ENCODE assay signal across 9 mouse cellular contexts in genomic region chr5:72580088-72580969, GRCm38 (mm10). TPM values are rescaled to one million over a fixed set of nuclear protein-coding genes. Genes with fewer than 3 reads are reported as not detected.
DNase-seq lines count a peak whose midpoint lies in the region; ATAC-seq lines count a peak whose summit lies in the region.
"Not testable (repeated sequence)": the region's sequence is repeated elsewhere in the genome, so short reads cannot be mapped to it uniquely, and the experiment has no call there.
"Had no signal": no experiment of that assay in that cellular context is flagged by ENCODE, and none has a peak within 500 bp of the region (broad histone marks: within the 10 kb centered on the region; RNA-seq: fewer than 3 reads in every experiment).

No protein-coding gene starts in this region.

- peak; percentile 43 for ATAC-seq in common myeloid progenitor, adult 5-6 weeks (replicated peaks; ENCODE audit: low read depth, poor library complexity, severe bottlenecking)
- peak; percentile 87 for ATAC-seq in forebrain, embryonic 16.5 days
- peak; percentile 78 for ATAC-seq in hindbrain, embryonic 15.5 days (ENCODE audit: low FRiP score, low read depth)
- ATAC-seq in neutrophil, adult 5-6 weeks (ENCODE audit: extremely low read depth, insufficient number of reproducible peaks, low FRiP score, poor library complexity, severe bottlenecking): 0 out of 2 replicates have a peak, but pooled peaks have one; percentile 6

- H3K9ac ChIP-seq in ES-E14 (ENCODE audit: insufficient read depth, low read depth, low read length, poor library complexity, severe bottlenecking): peak overlapping the region; percentile 33
- H3K9ac ChIP-seq in forebrain, embryonic 16.5 days (replicated peaks; ENCODE audit: low read depth, low read length): peak overlapping the region; percentile 57
- 0 out of 2 replicates have a peak overlapping the region, but pooled peaks have one; percentile 29 for H3K9ac ChIP-seq in hindbrain, embryonic 15.5 days

- H3K9me3 ChIP-seq in ES-E14 (ENCODE audit: control insufficient read depth, insufficient read depth, low read depth, low read length); forebrain, embryonic 16.5 days (ENCODE audit: control insufficient read depth, low read length); hindbrain, embryonic 15.5 days; limb, embryonic 10.5 days (replicated peaks); megakaryocyte, embryonic 14.5 days: not testable (repeated sequence)

- not testable (repeated sequence) for DNase-seq in ES-E14 (ENCODE audit: low read depth, low spot score)
- peak; percentile 67 for DNase-seq in limb, embryonic 10.5 days (ENCODE audit: low spot score)
- peak; percentile 7 to 9 for DNase-seq in thymus, postnatal 36 days

- in situ Hi-C loops in ES-E14 (cut with MboI; ENCODE audit: low sequenced_read_pairs in 2 of 2, unreplicated experiment in 2 of 2): not testable (repeated sequence)

- H3K4me2 ChIP-seq in forebrain, embryonic 16.5 days (ENCODE audit: low read length): peak overlapping the region; percentile 68
- H3K4me2 ChIP-seq in hindbrain, embryonic 15.5 days: peak overlapping the region; percentile 66

- not testable (repeated sequence) for H3K27ac ChIP-seq in ES-E14 (ENCODE audit: insufficient read depth, low read depth, low read length, poor library complexity, severe bottlenecking); forebrain, embryonic 16.5 days (ENCODE audit: low read length); hindbrain, embryonic 15.5 days (replicated peaks)
- H3K27ac ChIP-seq in limb, embryonic 10.5 days: peak overlapping the region; percentile 56

- WGBS in forebrain, embryonic 16.5 days: 5% methylated on average over 52 of the region's 73 CpGs
- 4% methylated on average over 58 of the region's 73 CpGs for WGBS in hindbrain, embryonic 15.5 days
- 6% methylated on average over 65 of the region's 73 CpGs for WGBS in limb, embryonic 10.5 days

- not testable (repeated sequence) for H3K27me3 ChIP-seq in forebrain, embryonic 16.5 days (replicated peaks; ENCODE audit: control insufficient read depth, insufficient read depth, low read length); hindbrain, embryonic 15.5 days
- H3K27me3 ChIP-seq in limb, embryonic 10.5 days (ENCODE audit: low read depth, poor library complexity, severe bottlenecking): peaks cover 44% of the 10 kb centered on the region
- peaks cover 19% of the 10 kb centered on the region for H3K27me3 ChIP-seq in megakaryocyte, embryonic 14.5 days (replicated peaks)

- not testable (repeated sequence) for H3K4me1 ChIP-seq in ES-E14 (ENCODE audit: control insufficient read depth in 2 of 2, insufficient read depth in 2 of 2, low read length in 2 of 2, poor library complexity in 1 of 2); forebrain, embryonic 16.5 days (replicated peaks; ENCODE audit: control insufficient read depth, insufficient read depth, low read length); hindbrain, embryonic 15.5 days (replicated peaks); limb, embryonic 10.5 days
- peaks cover 11% of the 10 kb centered on the region for H3K4me1 ChIP-seq in megakaryocyte, embryonic 14.5 days

- peak overlapping the region; percentile 60 to 62 for H3K4me3 ChIP-seq in ES-E14 (ENCODE audit: insufficient read depth in 1 of 2, low read depth in 1 of 2, low read length in 2 of 2, poor library complexity in 1 of 2, severe bottlenecking in 1 of 2)
- H3K4me3 ChIP-seq in forebrain, embryonic 16.5 days (replicated peaks; ENCODE audit: low read length): peak overlapping the region; percentile 46
- peak overlapping the region; percentile 42 for H3K4me3 ChIP-seq in hindbrain, embryonic 15.5 days
- peak overlapping the region; percentile 55 for H3K4me3 ChIP-seq in limb, embryonic 10.5 days
- H3K4me3 ChIP-seq in megakaryocyte, embryonic 14.5 days (replicated peaks): peak overlapping the region; percentile 87

- H3K36me3 ChIP-seq in ES-E14 (ENCODE audit: control insufficient read depth, insufficient read depth, low read length, poor library complexity, severe bottlenecking); forebrain, embryonic 16.5 days (ENCODE audit: control insufficient read depth, insufficient read depth); hindbrain, embryonic 15.5 days; limb, embryonic 10.5 days; megakaryocyte, embryonic 14.5 days (replicated peaks; ENCODE audit: low read length): not testable (repeated sequence)

RNA-seq across cellular contexts. Expression of gene Zar1, which starts 0.7 kb away (rescaled TPM):
- 0.22 TPM in 1 of 2 replicates, not detected in the other for total RNA-seq in ES-E14 (2012; rRNA removed)
- not detected in 2 replicates for total RNA-seq in common myeloid progenitor, adult 5-6 weeks (2017)
- 1.1 and 1.9 TPM in 2 replicates for polyA plus RNA-seq in forebrain, embryonic 16.5 days (2015; fragmentation: Nextera tagmentation; extraction: Ambion mirVana)
- 5.0 TPM in 2 replicates for polyA plus RNA-seq in hindbrain, embryonic 15.5 days (2015; fragmentation: Nextera tagmentation; extraction: Ambion mirVana)
- 0.26 and 0.56 TPM in 2 replicates for polyA plus RNA-seq in limb, embryonic 10.5 days (2016; fragmentation: Nextera tagmentation; extraction: Ambion mirVana)
- polyA plus RNA-seq in megakaryocyte, embryonic 14.5 days (2012; ENCODE audit: insufficient read depth, low replicate concordance): not detected in 2 replicates
- total RNA-seq in neutrophil, adult 5-6 weeks (2017): not detected in 2 replicates
- total RNA-seq: heart, adult 8-10 months had no signal

RNA-seq across cellular contexts. Expression of gene Gm5868, which starts 7.0 kb away (rescaled TPM):
- not detected in 2 replicates for total RNA-seq in ES-E14 (2012; rRNA removed)
- not detected in 2 replicates for total RNA-seq in common myeloid progenitor, adult 5-6 weeks (2017)
- 1.2 and 3.3 TPM in 2 replicates for polyA plus RNA-seq in forebrain, embryonic 16.5 days (2015; fragmentation: Nextera tagmentation; extraction: Ambion mirVana)
- polyA plus RNA-seq in hindbrain, embryonic 15.5 days (2015; fragmentation: Nextera tagmentation; extraction: Ambion mirVana): 7.5 and 8.1 TPM in 2 replicates
- 0.44 and 0.97 TPM in 2 replicates for polyA plus RNA-seq in limb, embryonic 10.5 days (2016; fragmentation: Nextera tagmentation; extraction: Ambion mirVana)
- not detected in 2 replicates for polyA plus RNA-seq in megakaryocyte, embryonic 14.5 days (2012; ENCODE audit: insufficient read depth, low replicate concordance)
- total RNA-seq in neutrophil, adult 5-6 weeks (2017): 0.47 TPM in 1 of 2 replicates, not detected in the other
- total RNA-seq: heart, adult 8-10 months had no signal

RNA-seq across cellular contexts. Expression of gene Nfxl1, which starts 20.8 kb away (rescaled TPM):
- 10.6 and 13.4 TPM in 2 replicates for total RNA-seq in ES-E14 (2012; rRNA removed)
- 13.4 and 28.5 TPM in 2 replicates for total RNA-seq in common myeloid progenitor, adult 5-6 weeks (2017)
- 14.5 and 15.4 TPM in 2 replicates for polyA plus RNA-seq in forebrain, embryonic 16.5 days (2015; fragmentation: Nextera tagmentation; extraction: Ambion mirVana)
- 12.0 and 13.6 TPM in 2 replicates for polyA plus RNA-seq in hindbrain, embryonic 15.5 days (2015; fragmentation: Nextera tagmentation; extraction: Ambion mirVana)
- polyA plus RNA-seq in limb, embryonic 10.5 days (2016; fragmentation: Nextera tagmentation; extraction: Ambion mirVana): 21.2 and 21.7 TPM in 2 replicates
- 1.1 TPM in 1 of 2 replicates, not detected in the other for polyA plus RNA-seq in megakaryocyte, embryonic 14.5 days (2012; ENCODE audit: insufficient read depth, low replicate concordance)
- 21.5 and 24.9 TPM in 2 replicates for total RNA-seq in neutrophil, adult 5-6 weeks (2017)

Comparison
In these comparisons a context has a peak if more than half of its experiments do, and no peak if none do; other contexts are left out.
1. ATAC-seq: peak in every context shown above with its lines; median percentile 87 in forebrain, embryonic 16.5 days; 78 in hindbrain, embryonic 15.5 days; 43 in common myeloid progenitor, adult 5-6 weeks; 6 in neutrophil, adult 5-6 weeks.